8 mouse cellular contexts compared by ENCODE assay signal in genomic region chr15:77841361-77842046, GRCm38 (mm10). TPM values are rescaled to one million over a fixed set of nuclear protein-coding genes. Genes with fewer than 3 reads are reported as not detected.
DNase-seq lines count a peak whose midpoint lies in the region; ATAC-seq and TF ChIP-seq lines count a peak whose summit lies in the region.

No protein-coding gene starts in this region.

- H3K27me3 ChIP-seq in embryonic facial prominence, embryonic 11.5 days (ENCODE audit: control insufficient read depth, insufficient read depth, low read length): no peaks in the 10 kb centered on the region
- H3K27me3 ChIP-seq in limb, embryonic 15.5 days: no peaks in the 10 kb centered on the region
- no peaks in the 10 kb centered on the region for H3K27me3 ChIP-seq in midbrain, embryonic 15.5 days (replicated peaks)
- H3K27me3 ChIP-seq in stomach, postnatal 0 days (ENCODE audit: control insufficient read depth, insufficient read depth, low read length): no peaks in the 10 kb centered on the region

- ATAC-seq in embryonic facial prominence, embryonic 11.5 days (replicated peaks; ENCODE audit: insufficient number of reproducible peaks, low FRiP score, low TSS enrichment, low read depth): peak; percentile 23
- ATAC-seq in limb, embryonic 15.5 days (ENCODE audit: insufficient number of reproducible peaks, low FRiP score, low TSS enrichment, low read depth): peak; percentile 5; the same call in 1 of the 2 replicates
- peak; percentile 68 for ATAC-seq in midbrain, embryonic 15.5 days (replicated peaks)
- ATAC-seq in stomach, postnatal 0 days (ENCODE audit: low FRiP score, low TSS enrichment): no peak; the same call in 1 of the 2 replicates

- H3K4me3 ChIP-seq in embryonic facial prominence, embryonic 11.5 days (ENCODE audit: low read depth, low read length): peak overlapping the region; percentile 92
- H3K4me3 ChIP-seq in limb, embryonic 15.5 days: peak overlapping the region; percentile 96
- H3K4me3 ChIP-seq in midbrain, embryonic 15.5 days: peak overlapping the region; percentile 96
- peak overlapping the region; percentile 97 for H3K4me3 ChIP-seq in stomach, postnatal 0 days (ENCODE audit: low read depth, low read length)

- H3K9ac ChIP-seq in embryonic facial prominence, embryonic 11.5 days (replicated peaks; ENCODE audit: low read length): peak overlapping the region; percentile 82
- peak overlapping the region; percentile 63 for H3K9ac ChIP-seq in limb, embryonic 15.5 days
- H3K9ac ChIP-seq in midbrain, embryonic 15.5 days: peak overlapping the region; percentile 66
- H3K9ac ChIP-seq in stomach, postnatal 0 days (ENCODE audit: low read length): peak overlapping the region; percentile 98

- H3K36me3 ChIP-seq in embryonic facial prominence, embryonic 11.5 days (replicated peaks; ENCODE audit: control insufficient read depth, insufficient read depth, low read depth, low read length): no peaks in the 10 kb centered on the region
- no peaks in the 10 kb centered on the region for H3K36me3 ChIP-seq in limb, embryonic 15.5 days
- H3K36me3 ChIP-seq in midbrain, embryonic 15.5 days (replicated peaks): no peaks in the 10 kb centered on the region
- H3K36me3 ChIP-seq in stomach, postnatal 0 days (ENCODE audit: control insufficient read depth, insufficient read depth, low read length): no peaks in the 10 kb centered on the region

- TF ChIP-seq CTCF in stomach, postnatal 0 days (IDR thresholded peaks at IDR 0.05; ENCODE audit: low read depth): 0 out of 2 replicates have a peak, but pooled peaks have one; percentile 20

- no peaks in the 10 kb centered on the region for H3K9me3 ChIP-seq in embryonic facial prominence, embryonic 11.5 days (replicated peaks; ENCODE audit: control insufficient read depth, low read length)
- H3K9me3 ChIP-seq in limb, embryonic 15.5 days: no peaks in the 10 kb centered on the region
- H3K9me3 ChIP-seq in midbrain, embryonic 15.5 days: no peaks in the 10 kb centered on the region
- H3K9me3 ChIP-seq in stomach, postnatal 0 days (ENCODE audit: control insufficient read depth, low read length): no peaks in the 10 kb centered on the region

- H3K27ac ChIP-seq in embryonic facial prominence, embryonic 11.5 days (replicated peaks; ENCODE audit: low read depth, low read length): peak overlapping the region; percentile 66
- peak overlapping the region; percentile 90 for H3K27ac ChIP-seq in limb, embryonic 15.5 days
- peak overlapping the region; percentile 86 for H3K27ac ChIP-seq in midbrain, embryonic 15.5 days
- peak overlapping the region; percentile 98 for H3K27ac ChIP-seq in stomach, postnatal 0 days (replicated peaks)

- peak; percentile 68 for DNase-seq in urinary bladder, postnatal 14 days (ENCODE audit: low spot score)
- DNase-seq in urinary bladder, postnatal 10 days (ENCODE audit: low spot score): no peak
- DNase-seq in embryonic facial prominence, embryonic 11.5 days (ENCODE audit: low spot score): peak; percentile 77
- peak; percentile 82 for DNase-seq in heart, adult 18-20 months
- peak; percentile 69 for DNase-seq in kidney, adult 11 months
- peak; percentile 77 for DNase-seq in stomach, postnatal 0 days (ENCODE audit: low spot score)

- peaks cover 2% of the 10 kb centered on the region; the same call in 1 of the 2 replicates for H3K4me1 ChIP-seq in embryonic facial prominence, embryonic 11.5 days (ENCODE audit: control insufficient read depth, insufficient read depth, low read length)
- peaks cover 44% of the 10 kb centered on the region for H3K4me1 ChIP-seq in limb, embryonic 15.5 days
- peaks cover 29% of the 10 kb centered on the region for H3K4me1 ChIP-seq in midbrain, embryonic 15.5 days
- H3K4me1 ChIP-seq in stomach, postnatal 0 days (replicated peaks; ENCODE audit: control insufficient read depth, insufficient read depth): peaks cover 20% of the 10 kb centered on the region

- under 1% methylated on average over 78 of the region's 80 CpGs for WGBS in embryonic facial prominence, embryonic 11.5 days
- WGBS in limb, embryonic 15.5 days: under 1% methylated on average over 80 of the region's 80 CpGs
- WGBS in midbrain, embryonic 15.5 days: under 1% methylated on average over 78 of the region's 80 CpGs
- under 1% methylated on average over 57 of the region's 80 CpGs for WGBS in stomach, postnatal 0 days

- H3K4me2 ChIP-seq in embryonic facial prominence, embryonic 11.5 days (ENCODE audit: low read depth, low read length): peak overlapping the region; percentile 83
- peak overlapping the region; percentile 84 for H3K4me2 ChIP-seq in limb, embryonic 15.5 days
- H3K4me2 ChIP-seq in midbrain, embryonic 15.5 days: peak overlapping the region; percentile 92
- H3K4me2 ChIP-seq in stomach, postnatal 0 days (replicated peaks; ENCODE audit: low read depth): peak overlapping the region; percentile 66

- no peak for TF ChIP-seq EP300 in stomach, postnatal 0 days (optimal IDR thresholded peaks at IDR 0.05)

RNA-seq across cellular contexts. Expression of gene Myh9, which starts 0.5 kb away (rescaled TPM):
- 23.4 and 25.1 TPM in 2 replicates for polyA plus RNA-seq in embryonic facial prominence, embryonic 11.5 days (2014; fragmentation: Nextera tagmentation; extraction: Ambion mirVana)
- 100 to 1,000 TPM; 117 to 119 TPM for total RNA-seq in heart, adult 18-20 months (2021)
- 39.9 and 44.1 TPM in 2 replicates for polyA plus RNA-seq in limb, embryonic 15.5 days (2015; fragmentation: Nextera tagmentation; extraction: Ambion mirVana)
- 11.9 and 14.2 TPM in 2 replicates for polyA plus RNA-seq in midbrain, embryonic 15.5 days (2015; fragmentation: Nextera tagmentation; extraction: Ambion mirVana)
- polyA plus RNA-seq in stomach, postnatal 0 days (2015; fragmentation: Nextera tagmentation; extraction: Ambion mirVana): 27.9 and 32.9 TPM in 2 replicates
